Mouse (Mus musculus): ENCODE results near the gene Igfn1.

DNA sequence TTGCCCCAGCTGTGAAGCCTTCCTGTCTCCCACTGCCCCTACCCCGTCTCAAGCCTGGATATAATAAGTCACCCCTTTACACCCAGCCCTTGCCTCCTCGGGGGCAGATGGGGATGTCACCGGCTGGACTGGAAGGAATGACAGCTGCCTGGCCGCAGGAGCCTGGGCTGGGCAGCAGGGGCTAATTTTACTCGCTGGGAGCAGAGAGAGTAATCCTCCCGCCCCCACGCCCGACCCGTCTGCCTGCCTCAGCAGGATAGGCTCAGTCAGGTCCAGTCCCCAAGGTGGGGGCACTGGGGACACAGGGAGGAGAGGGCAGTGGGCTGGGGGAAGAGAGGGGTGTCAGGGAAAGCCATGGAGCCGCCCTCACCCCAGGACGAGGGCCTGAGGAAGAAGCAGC is 46.4 kb upstream of the Igfn1 start, which contains the start of gene Cacna1s:
- no peak for TF ChIP-seq CTCF (IDR thresholded peaks at IDR 0.05)
- no peak for TF ChIP-seq POLR2A (IDR thresholded peaks at IDR 0.05; ENCODE audit: insufficient read depth, low read depth, low read length)
- TF ChIP-seq EP300 (IDR thresholded peaks at IDR 0.05; ENCODE audit: insufficient read depth, low read depth, low read length): no peak
